Mouse (Mus musculus): Measurements from ENCODE around the gene Tgif2. TPM values are rescaled to one million over a fixed set of nuclear protein-coding genes. Genes with fewer than 3 reads are reported as not detected.

Tgif2 gene
- polyA plus RNA-seq, 2 experiments, result 4.9 to 5.1 TPM

DNA sequence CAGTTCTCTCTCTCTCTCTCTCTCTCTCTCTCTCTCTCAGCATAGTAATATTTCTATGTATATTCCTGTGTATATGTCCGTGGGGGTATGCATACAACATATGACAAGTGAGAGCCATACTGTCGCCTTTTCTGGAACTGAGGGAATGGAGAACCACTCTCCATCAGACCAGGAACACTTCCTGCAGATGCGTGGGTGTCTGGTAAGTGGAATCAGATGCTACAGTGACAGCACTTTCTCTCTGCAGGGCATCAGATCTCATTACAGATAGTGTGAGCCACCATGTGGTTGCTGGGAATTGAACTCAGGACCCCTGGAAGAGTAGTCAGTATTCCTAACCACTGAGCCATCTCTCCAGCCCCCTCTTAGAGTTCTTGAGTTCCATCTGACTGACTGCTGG lies 48.7 kb downstream of the Tgif2 start:
- H3K4me3 ChIP-seq (ENCODE audit: insufficient read depth in 1 of 2, low read depth in 2 of 2, low read length in 2 of 2), result no peak overlapping the region
- H3K27ac ChIP-seq, result no peak overlapping the region
- TF ChIP-seq EP300 (IDR thresholded peaks at IDR 0.05; ENCODE audit: low read depth), result no peak
- no peak for TF ChIP-seq CTCF (IDR thresholded peaks at IDR 0.05; ENCODE audit: low read depth)
- H3K4me1 ChIP-seq (replicated peaks; ENCODE audit: control insufficient read depth in 2 of 2, insufficient read depth in 2 of 2, low read length in 1 of 2), result peaks cover 16 to 19% of the 10 kb centered on the region in 2 experiments
- DNase-seq (ENCODE audit: low read depth in 3 of 3, low spot score in 3 of 3) (no peak), ATAC-seq (ENCODE audit: insufficient read depth) (no peak)
- no peak overlapping the region for H3K9ac ChIP-seq (replicated peaks)
- H3K36me3 ChIP-seq (replicated peaks; ENCODE audit: control insufficient read depth, insufficient read depth, low read depth), result no peaks in the 10 kb centered on the region
- H3K4me2 ChIP-seq (ENCODE audit: low read depth), result no peak overlapping the region
- WGBS (ENCODE audit: insufficient replicate concordance), result 46% methylated on average over 3 of the region's 3 CpGs
- no peaks in the 10 kb centered on the region for H3K9me3 ChIP-seq (ENCODE audit: control insufficient read depth, low read length)
- H3K27me3 ChIP-seq (ENCODE audit: control insufficient read depth, insufficient read depth, low read length), result no peaks in the 10 kb centered on the region

DNA sequence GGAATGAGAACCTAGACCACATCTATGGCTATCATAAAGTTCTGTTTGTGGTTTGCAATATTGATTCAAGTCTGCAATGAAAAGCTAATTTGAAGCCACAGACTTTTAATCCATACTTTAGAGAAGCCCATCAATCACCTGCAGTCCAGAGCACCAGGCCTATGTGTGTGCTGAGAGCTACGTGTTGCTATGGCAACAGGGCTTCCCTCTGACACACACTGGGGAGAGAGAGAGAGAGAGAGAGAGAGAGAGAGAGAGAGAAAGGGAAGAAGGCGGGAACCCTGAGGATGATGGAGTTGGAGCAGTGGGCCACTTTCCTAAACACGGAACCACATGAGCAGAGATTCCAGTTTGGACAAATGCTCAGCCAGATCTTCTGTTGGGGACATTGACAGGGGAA lies 52.4 kb downstream of the Tgif2 start:
- Histone ChIP-seq H3K27me3 (ENCODE audit: control insufficient read depth, insufficient read depth, low read length) (no peaks in the 10 kb centered on the region), H3K9me3 (ENCODE audit: control insufficient read depth, low read length) (no peaks in the 10 kb centered on the region), H3K9ac (replicated peaks) (no peak overlapping the region), H3K4me2 (ENCODE audit: low read depth) (no peak overlapping the region), H3K36me3 (replicated peaks; ENCODE audit: control insufficient read depth, insufficient read depth, low read depth) (no peaks in the 10 kb centered on the region), H3K4me1 (replicated peaks; ENCODE audit: control insufficient read depth in 2 of 2, insufficient read depth in 2 of 2, low read length in 1 of 2) (peaks cover 9 to 10% of the 10 kb centered on the region in 2 experiments), H3K4me3 (ENCODE audit: insufficient read depth in 1 of 2, low read depth in 2 of 2, low read length in 2 of 2) (no peak overlapping the region), H3K27ac (no peak overlapping the region)
- WGBS (ENCODE audit: insufficient replicate concordance), result 56% methylated on average over 3 of the region's 3 CpGs
- TF ChIP-seq CTCF (IDR thresholded peaks at IDR 0.05; ENCODE audit: low read depth) (no peak), EP300 (IDR thresholded peaks at IDR 0.05; ENCODE audit: low read depth) (no peak)
- no peak for DNase-seq (ENCODE audit: low read depth in 3 of 3, low spot score in 3 of 3)
- ATAC-seq (ENCODE audit: insufficient read depth), result no peak

DNA sequence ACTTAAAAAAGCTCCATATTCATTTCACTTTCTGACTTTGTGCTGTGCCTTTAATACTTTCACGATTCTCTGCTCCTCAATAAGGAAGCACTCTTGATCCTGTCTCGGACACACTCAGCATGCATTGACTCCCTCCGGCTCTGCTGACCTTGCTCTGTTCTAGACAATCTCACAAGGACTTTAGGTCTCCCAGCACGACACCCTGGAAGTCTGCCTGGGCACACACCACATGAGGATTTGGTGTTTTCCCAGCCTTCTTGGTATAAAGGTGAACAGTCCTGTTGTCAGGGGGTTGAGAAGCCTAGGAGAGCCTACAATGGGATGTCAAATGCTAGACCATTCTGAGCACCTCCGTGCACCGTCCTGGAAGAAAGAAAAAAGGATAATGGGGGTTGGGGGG lies 53.0 kb downstream of the Tgif2 start:
- no peak overlapping the region for H3K4me3 ChIP-seq (ENCODE audit: insufficient read depth in 1 of 2, low read depth in 2 of 2, low read length in 2 of 2)
- H3K27ac ChIP-seq, result no peak overlapping the region
- no peak overlapping the region for H3K4me2 ChIP-seq (ENCODE audit: low read depth)
- TF ChIP-seq EP300 (IDR thresholded peaks at IDR 0.05; ENCODE audit: low read depth) (no peak), CTCF (IDR thresholded peaks at IDR 0.05; ENCODE audit: low read depth) (no peak)
- DNase-seq (ENCODE audit: low read depth in 3 of 3, low spot score in 3 of 3) (no peak), ATAC-seq (ENCODE audit: insufficient read depth) (no peak)
- 69% methylated on average over 6 of the region's 6 CpGs for WGBS (ENCODE audit: insufficient replicate concordance)
- no peaks in the 10 kb centered on the region for H3K9me3 ChIP-seq (ENCODE audit: control insufficient read depth, low read length)
- H3K27me3 ChIP-seq (ENCODE audit: control insufficient read depth, insufficient read depth, low read length), result no peaks in the 10 kb centered on the region
- no peaks in the 10 kb centered on the region for H3K36me3 ChIP-seq (replicated peaks; ENCODE audit: control insufficient read depth, insufficient read depth, low read depth)
- no peak overlapping the region for H3K9ac ChIP-seq (replicated peaks)
- H3K4me1 ChIP-seq (replicated peaks; ENCODE audit: control insufficient read depth in 2 of 2, insufficient read depth in 2 of 2, low read length in 1 of 2), result peaks cover 11 to 14% of the 10 kb centered on the region in 2 experiments

DNA sequence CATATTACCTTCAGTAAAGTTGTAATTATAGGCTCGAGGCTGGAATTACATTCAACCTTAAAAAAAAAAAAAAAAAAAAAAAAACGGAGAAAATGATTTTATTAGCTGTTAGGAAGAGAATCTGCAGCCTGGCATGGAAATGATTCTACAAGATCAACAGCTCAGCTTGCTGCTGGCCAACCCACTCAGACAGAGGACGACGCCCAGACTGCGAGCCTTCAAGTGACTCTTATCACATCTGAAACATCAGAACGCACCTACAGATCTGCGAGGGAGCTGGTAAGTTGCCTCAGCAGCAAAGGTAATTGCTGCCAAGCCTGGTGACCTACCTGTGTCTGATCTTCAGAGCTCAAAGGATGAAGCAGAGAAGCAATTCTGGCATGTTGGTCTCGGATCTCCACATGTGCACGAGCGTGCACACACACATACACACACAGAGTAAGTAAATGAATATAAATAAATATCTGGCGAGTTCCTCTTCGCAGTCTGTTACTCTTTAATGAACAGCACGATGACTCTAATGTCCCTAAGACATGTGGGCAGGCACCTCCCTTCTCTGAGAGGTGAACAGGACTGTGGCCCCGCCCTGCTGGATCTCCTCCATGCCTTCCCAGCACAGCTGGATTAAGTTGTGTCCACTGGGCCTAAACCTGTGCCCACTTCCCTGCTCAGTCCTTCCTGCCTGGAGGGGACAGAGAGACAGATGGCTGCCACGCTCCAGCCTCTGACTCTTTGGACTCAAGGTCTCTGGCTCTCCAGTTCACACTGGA lies 54.9 kb downstream of the Tgif2 start:
- 53% methylated on average over 15 of the region's 15 CpGs for WGBS (ENCODE audit: insufficient replicate concordance)
- Histone ChIP-seq H3K36me3 (replicated peaks; ENCODE audit: control insufficient read depth, insufficient read depth, low read depth) (no peaks in the 10 kb centered on the region), H3K4me1 (replicated peaks; ENCODE audit: control insufficient read depth in 2 of 2, insufficient read depth in 2 of 2, low read length in 1 of 2) (peaks cover 17 to 29% of the 10 kb centered on the region in 2 experiments), H3K4me3 (ENCODE audit: insufficient read depth in 1 of 2, low read depth in 2 of 2, low read length in 2 of 2) (no peak overlapping the region), H3K27me3 (ENCODE audit: control insufficient read depth, insufficient read depth, low read length) (no peaks in the 10 kb centered on the region), H3K9ac (replicated peaks) (no peak overlapping the region), H3K4me2 (ENCODE audit: low read depth) (no peak overlapping the region), H3K9me3 (ENCODE audit: control insufficient read depth, low read length) (no peaks in the 10 kb centered on the region), H3K27ac (no peak overlapping the region)
- TF ChIP-seq CTCF (IDR thresholded peaks at IDR 0.05; ENCODE audit: low read depth) (no peak), EP300 (IDR thresholded peaks at IDR 0.05; ENCODE audit: low read depth) (no peak)
- DNase-seq (ENCODE audit: low read depth in 3 of 3, low spot score in 3 of 3) (no peak), ATAC-seq (ENCODE audit: insufficient read depth) (peak; percentile 18; the same call in 1 of the 2 replicates)

DNA sequence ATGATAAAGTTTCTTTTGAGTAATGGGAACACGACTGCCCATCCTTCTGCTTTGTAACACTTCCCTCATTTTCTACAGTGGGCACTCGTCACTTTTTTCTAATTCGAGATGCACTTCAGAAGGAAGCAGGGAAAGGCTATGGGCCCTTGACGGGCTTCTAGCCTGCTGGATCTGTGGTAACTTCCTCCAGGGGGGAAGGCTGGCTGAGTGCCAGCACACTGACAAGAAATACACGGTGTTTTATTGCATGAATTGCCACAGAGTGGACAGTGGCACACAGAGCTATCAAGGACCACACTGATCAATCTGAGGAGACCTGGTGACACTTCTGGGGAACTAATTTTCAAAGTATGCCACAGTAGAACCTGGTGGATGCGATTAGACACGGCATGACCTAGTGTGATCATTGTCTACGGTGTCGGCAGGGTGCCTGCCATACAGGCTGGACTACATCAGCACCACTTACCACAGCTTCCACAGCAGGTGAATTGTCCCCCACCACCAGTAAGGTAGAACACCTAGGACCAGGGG lies 56.6 kb downstream of the Tgif2 start:
- DNase-seq (ENCODE audit: low read depth in 3 of 3, low spot score in 3 of 3) (no peak), ATAC-seq (ENCODE audit: insufficient read depth) (no peak)
- WGBS (ENCODE audit: insufficient replicate concordance), result 55% methylated on average over 9 of the region's 9 CpGs
- TF ChIP-seq EP300 (IDR thresholded peaks at IDR 0.05; ENCODE audit: low read depth) (no peak), CTCF (IDR thresholded peaks at IDR 0.05; ENCODE audit: low read depth) (no peak)
- no peak overlapping the region for H3K4me2 ChIP-seq (ENCODE audit: low read depth)
- no peak overlapping the region for H3K27ac ChIP-seq
- H3K27me3 ChIP-seq (ENCODE audit: control insufficient read depth, insufficient read depth, low read length), result no peaks in the 10 kb centered on the region
- no peak overlapping the region for H3K9ac ChIP-seq (replicated peaks)
- no peaks in the 10 kb centered on the region for H3K9me3 ChIP-seq (ENCODE audit: control insufficient read depth, low read length)
- no peak overlapping the region for H3K4me3 ChIP-seq (ENCODE audit: insufficient read depth in 1 of 2, low read depth in 2 of 2, low read length in 2 of 2)
- peaks cover 17 to 29% of the 10 kb centered on the region in 2 experiments for H3K4me1 ChIP-seq (replicated peaks; ENCODE audit: control insufficient read depth in 2 of 2, insufficient read depth in 2 of 2, low read length in 1 of 2)
- H3K36me3 ChIP-seq (replicated peaks; ENCODE audit: control insufficient read depth, insufficient read depth, low read depth), result no peaks in the 10 kb centered on the region

Measured in liver, embryonic 14.5 days (tissue).